In genomic region chr13:60459002-60459401, GRCm38 (mm10) we compare ENCODE assay signal across 23 mouse cellular contexts.
"Had no signal": no experiment of that assay in that cellular context is flagged by ENCODE, and none has a peak within 500 bp of the region (broad histone marks: within the 10 kb centered on the region; RNA-seq: fewer than 3 reads in every experiment).

No protein-coding gene starts in this region.

- H3K4me2 ChIP-seq: heart, embryonic 12.5 days; hindbrain, embryonic 13.5 days; hindbrain, embryonic 15.5 days; kidney, embryonic 15.5 days; limb, embryonic 13.5 days; limb, embryonic 15.5 days; liver, embryonic 12.5 days had no signal

- H3K27ac ChIP-seq: heart, adult 2 months; hindbrain, embryonic 10.5 days; hindbrain, embryonic 13.5 days; hindbrain, embryonic 15.5 days; hindbrain, postnatal 0 days; kidney, embryonic 15.5 days; kidney, postnatal 0 days; limb, embryonic 13.5 days; limb, embryonic 15.5 days; liver, embryonic 12.5 days; liver, embryonic 14.5 days had no signal

- H3K9me3 ChIP-seq: heart, embryonic 12.5 days; hindbrain, embryonic 10.5 days; hindbrain, embryonic 13.5 days; hindbrain, embryonic 15.5 days; kidney, embryonic 15.5 days; limb, embryonic 13.5 days; limb, embryonic 15.5 days; liver, embryonic 12.5 days had no signal

- H3K4me3 ChIP-seq: heart, adult 2 months; heart, embryonic 12.5 days; hindbrain, embryonic 10.5 days; hindbrain, embryonic 13.5 days; hindbrain, embryonic 15.5 days; kidney, embryonic 15.5 days; limb, embryonic 13.5 days; limb, embryonic 15.5 days; liver, embryonic 12.5 days had no signal

- ATAC-seq: hindbrain, postnatal 0 days; intestine, embryonic 16.5 days; liver, embryonic 12.5 days had no signal

- H3K27me3 ChIP-seq: heart, embryonic 12.5 days; hindbrain, embryonic 13.5 days; hindbrain, embryonic 15.5 days; kidney, embryonic 15.5 days; limb, embryonic 13.5 days; limb, embryonic 15.5 days; liver, embryonic 12.5 days had no signal

- DNase-seq: gastrocnemius, postnatal 25 days; heart, adult 2 months; heart, postnatal 10 days; heart, postnatal 4 days; kidney, adult 11 months; kidney, adult 2 months; kidney, adult 9 months; kidney, postnatal 14 days; kidney, postnatal 36 days; layer of hippocampus, adult 9-11 months; layer of hippocampus, postnatal 36 days had no signal

- H3K36me3 ChIP-seq: heart, embryonic 12.5 days; hindbrain, embryonic 10.5 days; hindbrain, embryonic 13.5 days; hindbrain, embryonic 15.5 days; kidney, embryonic 15.5 days; limb, embryonic 13.5 days; limb, embryonic 15.5 days; liver, embryonic 12.5 days had no signal

- H3K9ac ChIP-seq: heart, embryonic 12.5 days; hindbrain, embryonic 13.5 days; hindbrain, embryonic 15.5 days; kidney, embryonic 15.5 days; limb, embryonic 13.5 days; limb, embryonic 15.5 days; liver, embryonic 12.5 days; liver, embryonic 14.5 days had no signal
